Mouse (Mus musculus) C2C12 (cell line): ENCODE measurements around the gene Tmem30b. TPM values are rescaled to one million over a fixed set of nuclear protein-coding genes. Genes with fewer than 3 reads are reported as not detected.
"Not testable (repeated sequence)": the region's sequence is repeated elsewhere in the genome, so short reads cannot be mapped to it uniquely, and the experiment has no call there.

Experiments
- H3K27me3 ChIP-seq: one replicate; pipeline ENCODE4 v1.6.1; 2011; ENCODE audit not compliant: control insufficient read depth, insufficient read depth, insufficient read length
- H3K36me3 ChIP-seq: one replicate; pipeline ENCODE4 v1.6.1; 2011; ENCODE audit not compliant: control insufficient read depth, insufficient read depth
- H3K4me3 ChIP-seq: one replicate; pipeline ENCODE4 v1.5.1; 2011; ENCODE audit warnings: mild to moderate bottlenecking, control low read depth; ENCODE audit not compliant: poor library complexity, insufficient read depth, severe bottlenecking
- H3K79me2 ChIP-seq: one replicate; pipeline ENCODE4 v1.6.1; 2011; ENCODE audit not compliant: control insufficient read depth, insufficient read depth
- H3K79me3 ChIP-seq: one replicate; pipeline ENCODE4 v1.6.1; 2011; ENCODE audit warnings: low read depth, control low read depth
- H3ac ChIP-seq: one replicate; pipeline ENCODE3; 2011; ENCODE audit warnings: low read depth; ENCODE audit not compliant: control insufficient read depth, insufficient read length
- CEBPB ChIP-seq: IDR thresholded peaks from one replicate; pipeline ENCODE4 v1.6.1; 2011; ENCODE audit warnings: low read depth, mild to moderate bottlenecking, control low read depth, moderate library complexity
- CTCF ChIP-seq: IDR thresholded peaks from one replicate; pipeline ENCODE4 v1.5.1; 2011; ENCODE audit not compliant: control insufficient read depth, insufficient read depth, insufficient read length
- FOSL1 ChIP-seq: IDR thresholded peaks from one replicate; pipeline ENCODE4 v1.8.0; 2011; ENCODE audit warnings: mild to moderate bottlenecking, low read length; ENCODE audit not compliant: poor library complexity, insufficient read depth, severe bottlenecking
- MAX ChIP-seq: IDR thresholded peaks from one replicate; pipeline ENCODE4 v1.6.1; 2011; ENCODE audit warnings: mild to moderate bottlenecking, control low read depth
- MYOD1 ChIP-seq: IDR thresholded peaks from one replicate; pipeline ENCODE4 v1.6.1; 2011; ENCODE audit warnings: low read depth; ENCODE audit not compliant: control insufficient read depth, insufficient read length
- MYOG ChIP-seq: IDR thresholded peaks from one replicate; pipeline ENCODE4 v1.6.1; 2011; ENCODE audit not compliant: control insufficient read depth, insufficient read length; ENCODE audit errors: extremely low read depth
- USF1 ChIP-seq: IDR thresholded peaks from one replicate; pipeline ENCODE4 v1.6.1; 2011; ENCODE audit warnings: low read depth, mild to moderate bottlenecking, control low read depth, moderate library complexity
- polyA plus RNA-seq: library from polyadenylated mRNA; unstranded; fragments of >200 nt; fragmentation: generic; extraction: Trizol; gene quantifications from one replicate; pipeline ENCODE4 v1.2.1, GENCODE M21; 2012; ENCODE audit warnings: missing spikeins

Gene Tmem30b
- polyA plus RNA-seq, 1 experiment, result not detected

DNA sequence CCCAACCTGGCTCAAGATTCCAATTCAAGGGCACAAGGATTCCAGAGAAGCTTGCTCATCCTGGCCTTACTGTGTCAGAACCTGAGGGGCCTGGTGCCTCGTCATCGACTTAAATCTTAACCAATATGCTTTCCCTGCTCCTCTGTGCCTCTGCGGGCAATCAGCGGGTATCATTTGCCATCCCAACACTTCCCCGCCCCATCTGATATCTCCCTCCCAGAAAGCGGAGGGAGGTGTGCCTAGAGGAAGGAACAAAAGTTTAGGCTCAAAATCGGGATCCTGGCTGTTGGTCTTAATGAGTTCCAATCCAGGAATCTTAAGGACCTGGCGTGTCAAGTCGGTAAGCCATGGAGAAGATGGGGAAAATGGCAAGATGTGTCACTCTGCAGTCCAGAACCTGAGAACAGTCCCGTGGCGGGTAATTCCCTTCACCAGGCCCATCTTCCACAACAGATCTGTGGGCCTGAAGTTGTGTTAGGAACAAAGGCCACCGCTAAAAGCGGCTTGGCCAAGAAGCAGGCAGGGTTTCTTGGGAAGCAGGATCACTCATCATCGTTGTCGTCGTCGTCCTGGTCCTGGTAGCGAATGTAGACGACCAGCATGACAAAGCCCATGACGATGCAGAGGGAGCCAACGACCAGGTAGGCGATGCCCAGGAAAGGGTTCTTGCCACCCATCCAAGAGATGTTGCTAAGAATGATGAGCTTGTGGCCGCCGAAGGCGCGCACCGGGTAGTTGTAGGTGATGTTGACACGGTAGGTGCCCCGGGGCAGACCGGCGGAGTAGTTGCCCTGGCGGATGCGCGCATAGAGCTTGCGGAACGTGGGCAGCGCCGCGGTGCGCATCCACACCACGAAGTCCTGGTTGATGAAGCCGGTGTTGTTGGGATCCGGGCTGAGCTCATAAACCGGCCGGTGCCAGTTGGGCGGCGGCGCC is 1.2 kb downstream of the Tmem30b start:
- Histone ChIP-seq H3K4me3 (no peak overlapping the region), H3K27me3 (no peaks in the 10 kb centered on the region), H3K79me3 (no peaks in the 10 kb centered on the region), H3K36me3 (no peaks in the 10 kb centered on the region), H3K79me2 (no peaks in the 10 kb centered on the region), H3ac (no peak overlapping the region)
- TF ChIP-seq MYOG, result no peak
- TF ChIP-seq MAX, result no peak
- TF ChIP-seq CEBPB, result no peak
- no peak for TF ChIP-seq MYOD1
- no peak for TF ChIP-seq FOSL1
- TF ChIP-seq CTCF, result no peak
- TF ChIP-seq USF1, result no peak

- no peaks in the 10 kb centered on the region for H3K79me2 ChIP-seq
- H3K4me3 ChIP-seq, result no peak overlapping the region
- no peaks in the 10 kb centered on the region for H3K27me3 ChIP-seq
- no peak overlapping the region for H3ac ChIP-seq
- no peaks in the 10 kb centered on the region for H3K79me3 ChIP-seq
- H3K36me3 ChIP-seq, result no peaks in the 10 kb centered on the region
- TF ChIP-seq CTCF (no peak), FOSL1 (no peak), MYOG (no peak), CEBPB (no peak), USF1 (no peak), MYOD1 (no peak), MAX (no peak)
These were observed 3.0 kb downstream of the Tmem30b start for GRCm38 (mm10) chr12:73543191-73543590.

GRCm38 (mm10) chr12:73540402-73540801 is 5.8 kb downstream of the Tmem30b start:
- TF ChIP-seq CEBPB (no peak), USF1 (no peak), MAX (no peak), FOSL1 (no peak), MYOD1 (no peak), CTCF (no peak)
- no peaks in the 10 kb centered on the region for H3K79me2 ChIP-seq
- H3K4me3 ChIP-seq, result no peak overlapping the region
- H3K27me3 ChIP-seq, result no peaks in the 10 kb centered on the region
- H3ac ChIP-seq, result no peak overlapping the region
- H3K36me3 ChIP-seq, result no peaks in the 10 kb centered on the region
- no peaks in the 10 kb centered on the region for H3K79me3 ChIP-seq

DNA sequence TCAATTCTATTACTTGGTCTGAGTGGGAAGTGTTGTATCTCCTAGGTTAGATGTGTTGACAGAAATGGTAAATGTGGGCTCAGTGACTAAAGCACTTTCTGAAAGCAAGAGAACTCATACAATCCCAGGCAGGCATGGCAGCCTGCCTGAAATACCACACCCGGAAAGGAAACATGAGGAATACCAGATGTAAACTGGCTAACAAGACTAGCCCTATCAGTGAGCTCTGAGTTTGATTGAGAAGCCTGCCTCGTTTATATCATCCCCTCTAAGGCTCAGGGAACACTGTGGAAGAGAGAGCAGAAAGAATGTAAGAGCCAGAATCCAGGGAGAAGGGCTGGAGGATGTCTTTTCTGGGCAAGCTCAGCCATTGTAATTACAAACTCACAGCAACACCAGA is 7.0 kb downstream of the Tmem30b start:
- Histone ChIP-seq H3K79me3 (no peaks in the 10 kb centered on the region), H3K4me3 (no peak overlapping the region), H3ac (no peak overlapping the region), H3K79me2 (no peaks in the 10 kb centered on the region), H3K27me3 (no peaks in the 10 kb centered on the region), H3K36me3 (no peaks in the 10 kb centered on the region)
- TF ChIP-seq USF1 (no peak), CEBPB (no peak), FOSL1 (no peak), MYOG (no peak), MYOD1 (no peak), CTCF (no peak), MAX (no peak)

DNA sequence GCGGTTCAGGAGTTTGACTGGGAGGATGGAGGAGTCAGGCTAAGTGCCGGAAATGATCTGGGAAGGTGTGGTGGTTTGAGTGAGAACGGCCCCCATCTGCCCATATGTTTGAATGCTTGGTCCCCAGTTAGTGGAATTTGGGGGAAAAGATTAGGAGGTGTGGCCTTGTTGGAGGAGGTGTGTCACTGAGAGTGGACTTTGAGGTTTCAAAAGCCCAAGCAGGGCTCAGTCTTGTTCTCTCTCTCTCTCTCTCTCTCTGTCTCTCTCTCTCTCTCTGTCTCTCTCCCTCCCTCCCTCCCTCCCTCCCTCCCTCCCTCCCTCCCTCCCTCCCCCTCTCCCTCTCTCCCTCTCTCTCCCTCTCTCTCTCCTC is 8.1 kb downstream of the Tmem30b start:
- H3K4me3 ChIP-seq, H3K79me2 ChIP-seq, H3K79me3 ChIP-seq, H3K27me3 ChIP-seq, H3ac ChIP-seq, H3K36me3 ChIP-seq: not testable (repeated sequence)

DNA sequence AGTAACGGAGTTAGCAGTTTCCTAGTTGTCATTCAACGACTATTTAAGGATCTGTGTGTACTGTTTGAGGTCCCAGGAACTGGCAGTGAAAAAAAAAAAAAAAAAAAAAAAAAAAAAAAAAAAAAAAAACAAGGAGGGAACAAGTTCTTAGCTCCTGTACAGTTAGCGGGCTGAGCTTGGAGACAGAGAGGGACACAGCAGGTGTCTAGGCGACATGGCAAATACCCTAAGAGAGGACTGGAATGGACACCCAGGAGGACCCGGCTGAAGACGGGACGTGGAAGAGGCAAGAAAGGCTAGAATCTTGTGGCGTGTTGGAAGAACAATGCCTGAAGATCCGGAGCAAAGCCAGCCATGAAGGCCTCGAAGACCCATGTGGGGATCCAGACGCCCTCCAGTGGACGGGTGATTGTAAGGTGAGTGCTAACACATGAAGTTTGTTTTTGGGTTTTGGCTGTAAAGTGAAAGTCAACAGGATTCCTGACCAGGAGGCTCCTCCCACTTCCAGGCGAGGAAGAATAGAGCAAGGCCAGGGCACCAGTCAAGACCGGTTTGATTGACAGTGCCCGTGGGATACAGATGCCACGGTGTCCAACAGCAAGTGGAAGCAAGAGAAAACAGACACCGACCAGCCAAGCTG is 8.6 kb downstream of the Tmem30b start:
- no peak overlapping the region for H3ac ChIP-seq

More for the DNA sequence above, 8.6 kb downstream of the Tmem30b start:
- no peaks in the 10 kb centered on the region for H3K27me3 ChIP-seq
- H3K79me3 ChIP-seq, result no peaks in the 10 kb centered on the region
- TF ChIP-seq CTCF (no peak), MYOD1 (no peak), CEBPB (no peak), FOSL1 (no peak), MAX (no peak), USF1 (no peak), MYOG (no peak)
- no peaks in the 10 kb centered on the region for H3K36me3 ChIP-seq
- H3K79me2 ChIP-seq, result no peaks in the 10 kb centered on the region
- no peak overlapping the region for H3K4me3 ChIP-seq
